Comparison of ENCODE assay signal across 8 mouse cellular contexts in genomic region chr12:104845707-104846106, GRCm38 (mm10). TPM values are rescaled to one million over a fixed set of nuclear protein-coding genes. Genes with fewer than 3 reads are reported as not detected.
DNase-seq lines count a peak whose midpoint lies in the region; ATAC-seq and TF ChIP-seq lines count a peak whose summit lies in the region.

No protein-coding gene starts in this region.

- no peaks in the 10 kb centered on the region for H3K36me3 ChIP-seq in hindbrain, embryonic 15.5 days
- H3K36me3 ChIP-seq in liver, adult 2 months (ENCODE audit: control insufficient read depth, insufficient read depth, low read length): no peaks in the 10 kb centered on the region
- no peaks in the 10 kb centered on the region for H3K36me3 ChIP-seq in neural tube, embryonic 13.5 days

- peak overlapping the region; percentile 22; the same call in 1 of the 2 replicates for H3K4me2 ChIP-seq in hindbrain, embryonic 15.5 days
- peak overlapping the region; percentile 37 for H3K4me2 ChIP-seq in neural tube, embryonic 13.5 days

- no peak overlapping the region for H3K27ac ChIP-seq in hindbrain, embryonic 15.5 days (replicated peaks)
- H3K27ac ChIP-seq in liver, adult 2 months (replicated peaks; ENCODE audit: insufficient read depth, low read depth, low read length): peak overlapping the region; percentile 95
- H3K27ac ChIP-seq in neural tube, embryonic 13.5 days (replicated peaks): no peak overlapping the region

- no peak for TF ChIP-seq CTCF in liver, adult 2 months (IDR thresholded peaks at IDR 0.05; ENCODE audit: low read depth, low read length)

- peak; percentile 61 for TF ChIP-seq POLR2A in liver, adult 2 months (IDR thresholded peaks at IDR 0.05; ENCODE audit: extremely low read depth, insufficient read depth, low read length)

- 2% methylated on average over 11 of the region's 11 CpGs for WGBS in hindbrain, embryonic 15.5 days
- WGBS in liver, adult 2 months: 1% methylated on average over 11 of the region's 11 CpGs
- WGBS in neural tube, embryonic 13.5 days: 6% methylated on average over 11 of the region's 11 CpGs

- no peaks in the 10 kb centered on the region for H3K9me3 ChIP-seq in hindbrain, embryonic 15.5 days
- no peaks in the 10 kb centered on the region for H3K9me3 ChIP-seq in neural tube, embryonic 13.5 days

- no peak overlapping the region for H3K4me3 ChIP-seq in hindbrain, embryonic 15.5 days
- peak overlapping the region; percentile 16; the same call in 1 of the 2 replicates for H3K4me3 ChIP-seq in liver, adult 2 months (ENCODE audit: insufficient read depth, low read depth, low read length)
- H3K4me3 ChIP-seq in neural tube, embryonic 13.5 days: no peak overlapping the region

- ATAC-seq in hindbrain, embryonic 15.5 days (ENCODE audit: low FRiP score, low read depth): no peak
- ATAC-seq in neural tube, embryonic 13.5 days (ENCODE audit: low read depth): no peak

- 0 out of 2 replicates have a peak, but pooled peaks cover 9% of the 10 kb centered on the region for H3K4me1 ChIP-seq in hindbrain, embryonic 15.5 days (replicated peaks)
- peaks cover 61% of the 10 kb centered on the region for H3K4me1 ChIP-seq in liver, adult 2 months (ENCODE audit: control insufficient read depth, insufficient read depth, low read length)
- peaks cover 8% of the 10 kb centered on the region for H3K4me1 ChIP-seq in neural tube, embryonic 13.5 days (replicated peaks)

- 0 out of 2 replicates have a peak, but pooled peaks cover 2% of the 10 kb centered on the region for H3K27me3 ChIP-seq in hindbrain, embryonic 15.5 days
- no peaks in the 10 kb centered on the region for H3K27me3 ChIP-seq in liver, adult 2 months (ENCODE audit: control insufficient read depth, insufficient read depth, low read length)
- no peaks in the 10 kb centered on the region; the same call in 1 of the 2 replicates for H3K27me3 ChIP-seq in neural tube, embryonic 13.5 days

- no peak overlapping the region for H3K9ac ChIP-seq in hindbrain, embryonic 15.5 days
- H3K9ac ChIP-seq in liver, adult 2 months (ENCODE audit: low read depth, low read length): peak overlapping the region; percentile 74
- H3K9ac ChIP-seq in neural tube, embryonic 13.5 days: no peak overlapping the region

- H3K79me2 ChIP-seq in liver, adult 2 months (ENCODE audit: control insufficient read depth, insufficient read depth, low read length): peaks cover 53% of the 10 kb centered on the region

- DNase-seq in ZHBTc4 (ENCODE audit: low read depth, low spot score): peak; percentile 93
- peak; percentile 49 for DNase-seq in fibroblast of lung, adult 2 months (ENCODE audit: low read depth)
- peak; percentile 91 for DNase-seq in liver, adult 2 months (ENCODE audit: extremely low read depth, low read depth, low spot score)
- DNase-seq in thymus, postnatal 10 days (ENCODE audit: low spot score in 2 of 2): no peak
- no peak for DNase-seq in left cerebral cortex, adult 9 months (ENCODE audit: low spot score in 2 of 2)
- no peak for DNase-seq in layer of hippocampus, adult 11-12 months (ENCODE audit: low spot score)

RNA-seq across cellular contexts. Expression of gene Clmn, which starts 19.2 kb away (rescaled TPM):
- polyA plus RNA-seq in hindbrain, embryonic 15.5 days (2015; fragmentation: Nextera tagmentation; extraction: Ambion mirVana): 1.5 and 1.7 TPM in 2 replicates
- 20.4 and 22.4 TPM in 2 replicates for total RNA-seq in liver, adult 2 months (2014; rRNA removed)
- 12.1 and 13.7 TPM in 2 replicates for polyA plus RNA-seq in liver, adult 2 months (2012; rRNA removed)
- 1.1 and 1.2 TPM in 2 replicates for polyA plus RNA-seq in neural tube, embryonic 13.5 days (2015; fragmentation: Nextera tagmentation; extraction: Ambion mirVana)

Comparison
In these comparisons a context has a peak if more than half of its experiments do, and no peak if none do; other contexts are left out.
1. DNase-seq: peak in ZHBTc4 (single experiment), fibroblast of lung, adult 2 months (single experiment) and liver, adult 2 months (single experiment); none in thymus, postnatal 10 days (0 of 2), left cerebral cortex, adult 9 months (0 of 2) and layer of hippocampus, adult 11-12 months (single experiment).